Mouse (Mus musculus): ENCODE measurements around the gene Prkcsh. TPM values are rescaled to one million over a fixed set of nuclear protein-coding genes. Genes with fewer than 3 reads are reported as not detected.

The Prkcsh gene
- total RNA-seq, 2 experiments from 2014 or later: 106 to 111 TPM

- no peak for TF ChIP-seq CTCF (conservative IDR thresholded peaks at IDR 0.05)
- Histone ChIP-seq H3K4me3 (no peak overlapping the region), H3K27ac (no peak overlapping the region)
- DNase-seq (ENCODE audit: low spot score in 2 of 2): no peak
Observed at GRCm38 (mm10) chr9:21992227-21992626, 10.4 kb upstream of the Prkcsh start.

- H3K4me3 ChIP-seq: no peak overlapping the region
- no peak for DNase-seq (ENCODE audit: low spot score in 2 of 2)
Observed at GRCm38 (mm10) chr9:21996178-21996867, 6.3 kb upstream of the Prkcsh start.

GRCm38 (mm10) chr9:22000296-22000695, 2.3 kb upstream of the Prkcsh start:
- H3K27ac ChIP-seq: no peak overlapping the region
- no peak overlapping the region for H3K4me3 ChIP-seq
- DNase-seq (ENCODE audit: low spot score in 2 of 2): no peak
- no peak for TF ChIP-seq CTCF (conservative IDR thresholded peaks at IDR 0.05)

More at GRCm38 (mm10) chr9:21996178-21996867, 6.3 kb upstream of the Prkcsh start:
- H3K27ac ChIP-seq: no peak overlapping the region
- no peak for TF ChIP-seq CTCF (conservative IDR thresholded peaks at IDR 0.05)

GRCm38 (mm10) chr9:22001633-22002032, 973 bp upstream of the Prkcsh start:
- peak; percentile 57 for TF ChIP-seq CTCF (conservative IDR thresholded peaks at IDR 0.05)

GRCm38 (mm10) chr9:22003163-22003554, 553 bp downstream of the Prkcsh start:
- DNase-seq (ENCODE audit: low spot score in 2 of 2): no peak
- Histone ChIP-seq H3K27ac (peak overlapping the region; percentile 85), H3K4me3 (peak overlapping the region; percentile 83)
- no peak for TF ChIP-seq CTCF (conservative IDR thresholded peaks at IDR 0.05)

More at GRCm38 (mm10) chr9:22001633-22002032, 973 bp upstream of the Prkcsh start:
- H3K4me3 ChIP-seq: peak overlapping the region; percentile 61; the same call in 1 of the 2 replicates
- H3K27ac ChIP-seq: peak overlapping the region; percentile 85
- no peak for DNase-seq (ENCODE audit: low spot score in 2 of 2)

DNA sequence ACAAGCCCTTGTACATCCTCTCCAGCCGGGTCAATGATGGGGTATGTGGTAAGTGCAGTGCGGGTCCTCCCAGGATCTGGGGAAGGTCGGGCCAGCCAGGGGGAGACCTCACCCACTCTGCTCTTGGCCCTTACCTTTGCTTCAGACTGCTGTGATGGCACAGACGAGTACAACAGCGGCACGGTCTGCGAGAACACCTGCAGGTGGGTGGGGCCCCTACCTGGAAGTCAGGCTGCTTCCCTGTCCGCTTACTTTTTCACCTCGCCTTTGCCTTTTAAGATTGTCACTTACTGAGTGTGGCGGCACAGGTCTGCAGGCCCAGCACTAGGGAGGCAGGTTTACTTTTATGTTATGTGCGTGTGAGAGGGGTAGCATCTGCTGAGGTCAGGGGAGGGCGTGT, 1.9 kb downstream of the Prkcsh start:
- Histone ChIP-seq H3K4me3 (peak overlapping the region; percentile 83; the same call in 1 of the 2 replicates), H3K27ac (no peak overlapping the region)
- TF ChIP-seq CTCF (conservative IDR thresholded peaks at IDR 0.05): no peak
- DNase-seq (ENCODE audit: low spot score in 2 of 2): no peak

DNA sequence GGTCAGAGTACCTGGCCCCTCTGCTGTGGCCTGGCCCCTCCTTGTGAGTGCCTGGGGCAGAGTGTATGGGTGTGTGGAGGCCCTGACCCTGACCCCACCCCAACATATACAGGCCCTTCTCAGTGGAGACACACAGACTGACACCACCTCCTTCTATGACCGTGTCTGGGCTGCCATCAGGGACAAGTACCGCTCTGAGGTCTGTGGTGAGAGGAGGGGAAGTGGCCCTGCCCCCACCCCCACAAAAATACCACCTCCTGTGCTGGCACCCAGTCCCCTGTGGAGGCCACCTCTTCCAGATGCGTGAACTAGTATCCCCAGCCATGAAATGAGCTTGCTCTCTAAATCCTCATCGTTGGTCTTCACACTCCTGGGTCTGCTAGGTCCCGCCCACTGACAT, 8.4 kb downstream of the Prkcsh start:
- TF ChIP-seq CTCF (conservative IDR thresholded peaks at IDR 0.05): no peak
- Histone ChIP-seq H3K27ac (no peak overlapping the region), H3K4me3 (no peak overlapping the region)
- no peak for DNase-seq (ENCODE audit: low spot score in 2 of 2)

GRCm38 (mm10) chr9:22012731-22013130, 10.1 kb downstream of the Prkcsh start:
- DNase-seq (ENCODE audit: low spot score in 2 of 2): no peak
- TF ChIP-seq CTCF (conservative IDR thresholded peaks at IDR 0.05): no peak
- H3K27ac ChIP-seq: no peak overlapping the region
- H3K4me3 ChIP-seq: no peak overlapping the region

DNA sequence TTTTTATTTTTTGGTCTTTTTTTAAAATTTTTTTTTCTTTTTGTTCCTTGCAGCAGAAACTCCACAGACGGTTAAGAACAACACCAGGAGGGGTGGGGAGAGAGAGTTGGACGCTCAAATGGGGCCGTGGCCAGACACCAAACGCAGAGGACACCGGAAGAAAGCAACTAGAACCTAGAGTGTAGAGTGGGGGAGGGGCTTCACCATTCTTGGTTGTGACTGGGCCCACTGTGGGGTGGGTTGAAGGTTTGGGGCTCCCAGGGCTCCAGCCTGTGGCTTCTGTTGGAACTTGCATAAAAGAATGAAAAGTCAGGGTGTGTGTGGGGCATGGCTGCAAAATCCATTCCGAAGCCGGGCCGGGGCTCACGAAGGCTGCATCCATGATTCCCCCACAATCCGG, 13.6 kb downstream of the Prkcsh start:
- Histone ChIP-seq H3K4me3 (no peak overlapping the region), H3K27ac (no peak overlapping the region)
- TF ChIP-seq CTCF (conservative IDR thresholded peaks at IDR 0.05): no peak
- DNase-seq (ENCODE audit: low spot score in 2 of 2): no peak

DNA sequence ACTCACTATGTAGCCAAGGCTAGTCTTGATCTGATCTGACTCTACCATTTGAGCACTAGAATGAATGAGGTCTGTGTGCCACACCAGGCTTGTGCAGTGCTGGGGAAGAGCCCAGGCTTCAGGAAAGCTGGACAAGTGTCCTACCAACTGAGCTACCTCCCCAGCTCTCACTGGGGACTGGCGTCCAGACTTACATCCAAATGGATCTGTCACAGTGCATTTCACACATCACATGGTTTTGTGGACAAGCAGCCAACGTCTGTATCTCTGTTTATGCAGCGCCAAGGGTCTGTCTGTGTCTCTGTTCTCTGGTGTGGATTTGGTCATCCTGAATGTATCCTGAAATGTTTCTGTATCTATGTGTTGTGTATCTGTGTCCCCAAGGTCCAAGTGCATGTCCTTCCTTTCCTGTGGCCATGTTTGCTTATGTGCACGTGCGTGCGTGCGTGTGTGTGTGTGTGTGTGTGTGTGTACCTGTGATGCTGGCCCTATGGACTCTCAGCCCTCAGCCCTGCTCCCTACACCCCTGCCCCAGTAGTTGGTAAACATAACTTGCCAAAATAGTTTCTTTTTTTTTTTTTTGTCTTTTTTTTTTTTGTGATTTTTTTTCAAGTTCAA, 14.7 kb downstream of the Prkcsh start:
- no peak for TF ChIP-seq CTCF (conservative IDR thresholded peaks at IDR 0.05)
- Histone ChIP-seq H3K4me3 (no peak overlapping the region), H3K27ac (no peak overlapping the region)
- no peak for DNase-seq (ENCODE audit: low spot score in 2 of 2)

DNA sequence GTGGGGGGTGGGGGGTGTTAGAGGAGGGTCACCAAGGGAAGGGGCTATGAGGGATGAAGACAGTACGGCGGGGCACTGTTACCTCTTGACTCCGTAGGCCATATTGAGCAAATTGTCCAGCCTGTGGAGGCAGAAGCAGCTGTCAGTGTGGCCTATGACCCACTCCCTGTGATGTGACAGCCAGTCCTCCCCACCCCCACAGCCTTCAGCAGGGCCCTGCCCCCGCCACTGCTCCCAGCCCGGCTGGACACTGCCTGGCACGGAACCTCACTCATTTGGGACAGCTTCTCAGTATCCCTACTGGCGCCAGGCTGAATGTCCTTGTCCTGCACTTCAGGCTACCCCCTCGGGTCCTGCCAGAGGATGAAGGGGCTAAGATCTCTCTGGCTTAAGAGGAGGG, 22.0 kb downstream of the Prkcsh start:
- DNase-seq (ENCODE audit: low spot score in 2 of 2): no peak
- no peak overlapping the region for H3K4me3 ChIP-seq
- no peak for TF ChIP-seq CTCF (conservative IDR thresholded peaks at IDR 0.05)
- peak overlapping the region; percentile 81 for H3K27ac ChIP-seq

DNA sequence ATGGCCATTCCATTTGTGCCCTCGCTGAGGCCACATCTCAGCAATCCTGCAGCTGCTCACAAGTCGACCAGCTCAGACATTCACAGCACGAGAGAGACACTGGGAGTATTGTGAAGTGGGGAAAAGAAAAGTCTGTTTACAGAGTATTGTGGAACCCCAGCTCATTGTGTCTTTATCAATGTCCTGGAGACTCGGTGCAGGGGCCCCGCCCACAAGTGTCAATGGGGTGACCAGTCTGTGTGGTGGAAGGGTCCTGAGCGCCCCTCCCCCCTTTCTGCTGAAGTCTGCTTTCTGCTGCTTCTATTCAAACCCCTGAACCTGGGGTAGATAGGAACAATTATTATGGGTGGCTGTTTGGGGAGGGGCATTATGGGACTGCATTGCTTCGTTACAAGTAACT, 25.9 kb downstream of the Prkcsh start:
- no peak for DNase-seq (ENCODE audit: low spot score in 2 of 2)
- peak overlapping the region; percentile 51 for H3K27ac ChIP-seq
- no peak for TF ChIP-seq CTCF (conservative IDR thresholded peaks at IDR 0.05)
- no peak overlapping the region for H3K4me3 ChIP-seq

GRCm38 (mm10) chr9:22030386-22030785, 27.8 kb downstream of the Prkcsh start:
- no peak for DNase-seq (ENCODE audit: low spot score in 2 of 2)
- Histone ChIP-seq H3K27ac (peak overlapping the region; percentile 41; the same call in 1 of the 2 replicates), H3K4me3 (no peak overlapping the region)
- no peak for TF ChIP-seq CTCF (conservative IDR thresholded peaks at IDR 0.05)

Measured in layer of hippocampus, adult 2 months (tissue).